Mouse (Mus musculus): Measurements from ENCODE around the gene H2-Q4. TPM values are rescaled to one million over a fixed set of nuclear protein-coding genes. Genes with fewer than 3 reads are reported as not detected.

The H2-Q4 gene
- 50.9 TPM for polyA plus RNA-seq (2017; shearing (Covaris generic))

GRCm38 (mm10) chr17:35379369-35379728 lies at the start of gene H2-Q4:
Gene H2-Q4 (plus strand): TSS chr17:35379617.

GRCm38 (mm10) chr17:35342071-35342671 lies 37.2 kb upstream of the H2-Q4 start, which contains the start of gene H2-Q2:
Gene H2-Q2 (plus strand): TSS chr17:35342242.

GRCm38 (mm10) chr17:35424624-35425416 lies 45.4 kb downstream of the H2-Q4 start, which contains the start of gene H2-Q6:
Gene H2-Q6 (plus strand): TSS chr17:35424850.

Other genes with a start within 250 kb of the H2-Q4 start
- gene Apom, start 247.6 kb upstream of the H2-Q4 start, polyA plus RNA-seq (2017; shearing (Covaris generic)) = not detected
- 77.8 TPM for gene Bag6, start 244.4 kb upstream of the H2-Q4 start, polyA plus RNA-seq (2017; shearing (Covaris generic))
- gene Prrc2a, start 214.7 kb upstream of the H2-Q4 start, polyA plus RNA-seq (2017; shearing (Covaris generic)) = 31.3 TPM
- gene Aif1, start 203.5 kb upstream of the H2-Q4 start, polyA plus RNA-seq (2017; shearing (Covaris generic)) = not detected
- 1.8 TPM for gene Lst1, start 191.2 kb upstream of the H2-Q4 start, polyA plus RNA-seq (2017; shearing (Covaris generic))
- gene Ltb, start 185.2 kb upstream of the H2-Q4 start, polyA plus RNA-seq (2017; shearing (Covaris generic)) = 754 TPM
- gene Tnf, start 177.6 kb upstream of the H2-Q4 start, polyA plus RNA-seq (2017; shearing (Covaris generic)) = 4.2 TPM
- 24.6 TPM for gene Lta, start 174.3 kb upstream of the H2-Q4 start, polyA plus RNA-seq (2017; shearing (Covaris generic))
- not detected for gene Gm16181, start 158.8 kb upstream of the H2-Q4 start, polyA plus RNA-seq (2017; shearing (Covaris generic))
- gene Atp6v1g2, start 146.0 kb upstream of the H2-Q4 start, polyA plus RNA-seq (2017; shearing (Covaris generic)) = 1.4 TPM
- gene Nfkbil1, start 143.8 kb upstream of the H2-Q4 start, polyA plus RNA-seq (2017; shearing (Covaris generic)) = 16.0 TPM
- 192 TPM for gene Ddx39b, start 137.9 kb upstream of the H2-Q4 start, polyA plus RNA-seq (2017; shearing (Covaris generic))
- 5,786 TPM for gene H2-D1, start 116.9 kb upstream of the H2-Q4 start, polyA plus RNA-seq (2017; shearing (Covaris generic))
- not detected for gene H2-Q1, start 59.2 kb upstream of the H2-Q4 start, polyA plus RNA-seq (2017; shearing (Covaris generic))
- 7.0 TPM for gene H2-Q2, start 37.4 kb upstream of the H2-Q4 start, polyA plus RNA-seq (2017; shearing (Covaris generic))
- gene H2-Q6, start 45.2 kb downstream of the H2-Q4 start, polyA plus RNA-seq (2017; shearing (Covaris generic)) = 505 TPM
- gene H2-Q7, start 59.5 kb downstream of the H2-Q4 start, polyA plus RNA-seq (2017; shearing (Covaris generic)) = 1,681 TPM
- 24.6 TPM for gene H2-Q10, start 90.5 kb downstream of the H2-Q4 start, polyA plus RNA-seq (2017; shearing (Covaris generic))
- not detected for gene Pou5f1, start 126.4 kb downstream of the H2-Q4 start, polyA plus RNA-seq (2017; shearing (Covaris generic))
- 8.0 TPM for gene Tcf19, start 137.2 kb downstream of the H2-Q4 start, polyA plus RNA-seq (2017; shearing (Covaris generic))
- gene Cchcr1, start 137.5 kb downstream of the H2-Q4 start, polyA plus RNA-seq (2017; shearing (Covaris generic)) = 2.9 TPM
- not detected for gene Psors1c2, start 153.6 kb downstream of the H2-Q4 start, polyA plus RNA-seq (2017; shearing (Covaris generic))
- not detected for gene Cdsn, start 172.5 kb downstream of the H2-Q4 start, polyA plus RNA-seq (2017; shearing (Covaris generic))
- gene 2300002M23Rik, start 187.8 kb downstream of the H2-Q4 start, polyA plus RNA-seq (2017; shearing (Covaris generic)) = not detected
- not detected for gene Sfta2, start 221.9 kb downstream of the H2-Q4 start, polyA plus RNA-seq (2017; shearing (Covaris generic))
- gene Gm9573, start 247.0 kb downstream of the H2-Q4 start, polyA plus RNA-seq (2017; shearing (Covaris generic)) = not detected